Mouse (Mus musculus) gastrocnemius, adult 8-10 months (tissue): ENCODE results near the gene Scrn3. TPM values are rescaled to one million over a fixed set of nuclear protein-coding genes. Genes with fewer than 3 reads are reported as not detected.

Source experiments
- DNase-seq, 2 experiments: peaks; one replicate each; pipeline ENCODE4 v3.0.0; 2022; ENCODE audit warnings: low spot score in 2 of 2
- total RNA-seq, 4 experiments: library from RNA; stranded (reverse); gene quantifications; 2 replicates each; pipeline ENCODE4 v1.2.4; 2022

Gene Scrn3
- total RNA-seq, 4 experiments from 2014 or later, result 57.9 to 59.9 (median 58.6) TPM

DNA sequence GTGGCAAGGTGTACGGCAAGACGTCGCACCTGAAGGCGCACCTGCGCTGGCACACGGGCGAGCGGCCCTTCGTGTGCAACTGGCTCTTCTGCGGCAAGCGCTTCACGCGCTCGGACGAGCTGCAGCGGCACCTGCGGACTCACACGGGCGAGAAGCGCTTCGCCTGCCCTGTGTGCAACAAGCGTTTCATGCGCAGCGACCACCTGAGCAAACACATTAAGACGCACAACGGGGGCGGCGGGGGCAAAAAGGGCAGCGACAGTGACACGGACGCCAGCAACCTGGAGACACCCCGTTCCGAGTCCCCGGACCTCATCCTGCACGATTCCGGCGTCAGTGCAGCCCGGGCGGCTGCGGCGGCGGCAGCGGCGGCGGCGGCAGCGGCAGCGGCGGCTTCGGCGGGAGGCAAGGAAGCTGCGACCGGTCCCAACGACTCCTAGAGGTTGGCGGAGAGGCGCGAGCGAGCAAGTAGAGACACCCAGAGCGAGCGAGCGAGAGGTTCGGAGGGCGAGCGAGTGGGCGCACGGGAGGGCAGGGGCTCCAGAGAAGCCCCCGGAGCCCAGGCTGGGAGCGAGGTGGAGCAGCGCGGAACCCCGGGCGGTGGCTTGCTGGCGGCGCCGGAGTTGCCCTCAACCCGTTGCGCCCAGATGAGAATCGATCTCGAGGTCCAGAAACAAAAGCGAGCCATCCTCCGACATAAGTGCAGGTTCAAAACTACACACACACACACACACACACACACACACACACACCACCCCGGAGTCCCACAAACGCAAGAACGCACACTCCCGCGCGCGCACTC is 38.1 kb upstream of the Scrn3 start:
- no peak for DNase-seq

DNA sequence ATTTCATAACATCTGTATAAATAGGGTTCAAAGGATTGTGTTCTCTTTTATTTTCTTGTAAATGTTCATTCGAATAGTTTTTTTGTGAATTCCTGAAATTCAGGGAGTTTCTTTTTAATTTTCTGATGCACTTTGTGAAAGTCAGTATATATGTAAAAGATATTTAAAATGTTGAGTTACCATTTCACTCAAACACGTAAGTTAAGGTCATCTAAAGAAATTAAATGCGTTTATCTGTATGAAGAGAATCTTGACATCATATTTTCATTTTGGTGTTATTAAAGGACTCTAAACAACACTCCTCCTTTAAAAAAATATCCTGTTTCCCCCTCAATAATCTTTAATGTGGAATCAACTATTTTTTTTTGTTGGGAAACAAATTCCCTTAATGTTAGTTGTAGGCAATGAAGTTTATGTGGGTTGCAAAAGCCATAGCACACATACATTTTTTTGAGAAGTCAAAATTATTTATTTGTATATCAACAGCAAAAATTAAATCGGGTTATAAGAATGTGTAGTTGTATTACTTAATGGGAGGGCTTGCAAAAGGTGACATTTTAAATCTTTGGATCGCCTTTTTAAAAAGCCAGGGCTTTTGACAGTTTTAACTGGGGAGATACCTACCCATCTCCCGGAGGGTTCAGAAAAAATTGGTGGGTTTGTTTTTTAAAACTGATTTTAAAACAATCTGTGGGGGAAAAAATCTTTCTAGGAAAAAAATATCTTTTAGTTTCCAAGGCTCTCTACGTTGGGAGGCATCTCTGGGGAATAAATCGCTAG is 37.0 kb upstream of the Scrn3 start:
- no peak for DNase-seq

DNA sequence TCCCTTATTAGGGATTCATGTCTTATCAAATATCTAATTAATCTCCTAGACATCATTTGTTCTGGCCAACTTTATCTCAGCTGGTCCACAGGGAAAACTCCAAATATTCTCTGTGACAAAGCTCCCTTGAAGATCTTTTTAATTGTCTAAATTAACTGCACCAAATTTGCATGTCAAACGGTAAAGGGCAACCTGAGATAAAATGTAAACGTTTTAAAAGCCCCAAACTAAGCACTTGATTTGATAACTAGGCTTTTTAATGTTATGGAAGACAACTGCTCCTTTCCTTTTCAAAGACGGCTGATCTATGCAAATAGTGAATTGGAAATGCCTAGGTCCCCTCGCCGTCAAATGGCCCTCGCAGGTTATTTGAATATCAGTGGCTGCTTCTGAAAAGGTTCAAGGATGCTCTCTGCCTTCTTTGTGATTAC is 36.2 kb upstream of the Scrn3 start:
- DNase-seq, result no peak

DNA sequence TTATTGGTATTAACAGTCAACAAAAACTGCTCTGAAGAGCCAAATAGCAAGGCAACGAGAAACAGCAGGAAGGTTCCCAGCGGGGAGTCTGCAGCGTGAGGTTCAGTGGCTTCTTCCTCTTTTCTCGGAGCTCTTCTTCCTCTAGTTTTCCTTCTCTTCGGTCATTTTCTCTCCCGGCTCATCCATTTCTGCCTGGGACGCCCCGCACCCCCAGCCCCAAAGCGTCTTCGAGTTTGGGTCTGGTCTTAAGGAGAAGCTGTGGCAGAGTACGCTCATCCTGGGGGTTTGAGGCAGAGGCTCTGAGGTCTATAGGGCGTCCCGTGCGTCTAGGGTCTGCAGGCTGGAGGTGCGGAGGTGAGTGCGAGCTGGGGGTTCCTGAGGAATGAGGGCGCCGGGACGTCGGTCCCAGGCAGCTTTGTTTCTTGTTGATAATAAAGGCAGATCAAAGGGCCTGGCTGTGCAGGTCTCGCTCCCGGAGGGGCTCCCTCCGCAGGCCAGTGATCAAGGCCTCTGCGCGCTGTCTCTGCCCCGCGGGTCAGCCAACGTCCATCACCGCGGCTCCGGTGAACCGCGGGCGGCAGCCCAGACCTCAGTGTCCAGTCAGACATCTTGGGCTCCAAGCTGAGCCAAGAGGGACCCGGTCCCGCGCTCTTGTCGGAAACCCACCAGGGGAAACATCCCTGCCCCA is 35.2 kb upstream of the Scrn3 start:
- DNase-seq, result no peak

DNA sequence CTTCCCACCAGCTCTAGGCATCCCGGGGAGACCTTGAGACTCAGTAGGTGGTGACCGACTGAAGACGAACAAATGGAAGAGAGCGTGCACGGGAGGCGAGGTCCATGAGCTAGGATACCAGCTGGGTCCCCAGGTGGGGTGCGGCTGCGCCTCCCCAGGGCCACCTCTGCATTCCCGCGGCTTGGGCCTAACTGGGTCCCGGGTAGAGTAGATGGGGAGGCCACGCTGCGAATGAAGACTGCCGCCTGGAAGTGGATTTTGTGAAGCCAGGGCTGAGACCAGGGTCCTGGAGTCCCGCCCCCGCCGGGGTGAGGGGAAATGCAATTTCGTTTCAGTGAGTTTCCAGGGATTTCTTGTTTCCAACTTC is 34.7 kb upstream of the Scrn3 start:
- no peak for DNase-seq

DNA sequence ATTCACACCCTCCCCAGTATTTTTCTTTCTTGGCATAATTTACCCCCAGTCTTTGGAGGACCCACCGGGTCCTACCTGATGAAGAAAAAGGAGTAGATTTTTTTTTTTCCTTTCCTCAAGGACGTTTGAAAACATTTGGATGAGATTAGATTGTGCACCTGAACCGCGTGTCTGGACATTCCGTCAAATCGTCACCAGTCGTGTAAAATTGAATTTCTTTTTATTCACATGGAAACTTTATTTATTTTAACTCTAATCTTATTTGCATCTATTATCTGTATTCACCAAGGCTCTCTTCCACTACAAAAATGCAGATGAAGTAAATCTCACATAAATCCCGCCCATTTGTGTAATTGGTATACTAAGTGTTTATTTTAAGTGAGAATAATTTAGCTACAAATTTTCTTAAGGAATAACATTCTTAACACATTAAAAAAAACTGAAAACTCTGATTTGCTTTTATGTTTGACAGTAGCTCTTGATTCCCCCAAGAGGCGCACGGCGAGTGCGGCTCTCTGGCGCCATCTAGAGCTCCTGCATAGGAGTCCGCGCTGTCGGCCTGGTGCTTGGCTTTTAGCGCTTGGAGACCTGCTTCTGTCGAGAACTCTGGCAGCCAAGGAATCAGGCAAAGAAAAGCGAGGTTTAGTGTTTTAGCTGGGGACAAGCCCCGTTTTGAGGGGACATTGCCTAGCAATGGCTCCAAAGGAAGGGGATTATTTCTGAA is 34.1 kb upstream of the Scrn3 start:
- peak; percentile 69 to 71 for DNase-seq

DNA sequence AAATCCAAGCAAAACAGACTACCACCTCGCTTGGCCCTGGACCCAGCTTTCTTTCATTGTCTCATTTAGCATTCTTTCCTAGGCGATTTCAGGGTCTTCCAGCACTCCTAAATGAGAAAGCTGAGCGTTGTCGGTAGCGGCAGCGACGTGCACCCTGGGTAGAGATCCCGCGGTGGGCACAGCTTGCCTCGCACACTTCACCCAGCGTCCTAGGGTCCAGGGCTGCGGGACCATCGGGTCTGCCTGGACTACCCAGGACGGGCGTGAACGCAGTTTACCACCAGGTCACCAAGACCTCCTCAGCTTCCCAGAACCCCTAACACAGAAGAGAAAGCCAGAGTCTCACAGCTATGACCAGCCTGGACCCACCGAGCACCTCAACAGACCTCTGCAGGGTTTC is 33.5 kb upstream of the Scrn3 start:
- no peak for DNase-seq

DNA sequence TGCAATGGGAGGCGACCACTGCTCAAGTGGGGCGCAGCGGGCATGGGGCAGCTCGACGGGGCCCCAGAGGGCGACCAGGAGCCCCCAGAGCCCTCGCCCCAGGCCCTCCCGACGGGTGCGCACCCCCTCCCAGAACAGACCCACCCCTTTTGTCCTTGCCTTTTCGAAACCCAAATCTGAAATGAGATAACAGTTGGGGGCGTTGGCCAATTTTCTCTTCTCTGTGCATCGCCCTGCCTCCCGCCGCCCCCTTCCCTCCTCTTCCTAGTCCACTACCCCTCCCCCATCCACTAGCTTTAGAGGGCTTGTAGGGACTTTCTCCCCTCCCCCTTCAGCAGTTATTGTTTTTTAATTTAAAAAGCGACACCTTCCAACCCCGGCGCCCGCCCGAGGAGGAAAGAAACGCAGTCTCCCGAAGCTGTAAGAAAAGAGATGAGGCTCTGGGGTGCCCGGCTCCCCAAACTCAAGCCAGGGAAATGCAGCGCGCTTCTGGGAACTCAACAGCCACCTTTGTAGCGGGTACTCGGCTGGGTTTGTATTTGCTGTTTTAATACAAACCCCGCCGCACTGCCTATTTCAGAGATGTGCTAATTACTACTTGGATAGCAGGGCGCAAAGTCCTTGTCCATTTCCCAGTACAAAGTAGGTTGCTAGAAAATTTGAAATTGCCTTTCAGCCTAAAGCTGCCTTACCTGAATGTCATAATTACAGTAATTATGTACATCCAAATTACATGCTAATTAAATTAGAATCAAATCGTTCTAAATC is 32.9 kb upstream of the Scrn3 start:
- no peak for DNase-seq

DNA sequence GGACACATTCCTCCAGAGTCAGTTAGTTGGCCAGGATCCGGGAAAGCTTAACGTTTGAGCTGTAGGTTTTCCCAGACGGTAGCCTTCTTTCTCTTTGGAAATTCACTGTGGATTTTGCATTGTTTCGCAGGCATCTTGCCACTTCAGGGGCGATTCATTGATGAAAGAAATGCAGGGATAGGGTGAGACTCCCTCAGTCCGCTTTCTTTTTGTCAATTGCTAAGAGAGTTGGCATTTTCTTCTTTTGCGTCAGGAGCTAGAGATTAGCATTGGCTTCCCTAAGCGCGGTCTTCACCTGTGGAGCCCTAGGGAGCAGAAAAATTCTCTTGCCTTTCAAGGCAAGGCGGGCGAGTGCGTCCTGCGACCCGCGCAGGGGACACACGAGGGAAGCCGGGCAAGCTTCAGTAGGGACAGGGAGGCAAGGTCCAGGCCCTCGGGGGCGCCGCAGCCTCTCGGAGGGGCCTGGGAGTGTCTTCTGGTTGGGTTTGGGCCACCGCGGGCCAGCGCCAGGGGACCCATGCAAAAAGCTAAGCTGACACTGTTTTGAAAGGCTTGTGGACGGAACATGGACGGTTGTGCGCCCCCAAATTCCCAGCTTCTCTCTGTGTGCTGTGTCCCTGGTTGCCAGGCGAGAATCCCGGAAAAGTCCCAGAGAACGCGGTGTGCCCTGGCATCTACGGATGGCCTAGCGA is 31.9 kb upstream of the Scrn3 start:
- DNase-seq, result no peak

DNA sequence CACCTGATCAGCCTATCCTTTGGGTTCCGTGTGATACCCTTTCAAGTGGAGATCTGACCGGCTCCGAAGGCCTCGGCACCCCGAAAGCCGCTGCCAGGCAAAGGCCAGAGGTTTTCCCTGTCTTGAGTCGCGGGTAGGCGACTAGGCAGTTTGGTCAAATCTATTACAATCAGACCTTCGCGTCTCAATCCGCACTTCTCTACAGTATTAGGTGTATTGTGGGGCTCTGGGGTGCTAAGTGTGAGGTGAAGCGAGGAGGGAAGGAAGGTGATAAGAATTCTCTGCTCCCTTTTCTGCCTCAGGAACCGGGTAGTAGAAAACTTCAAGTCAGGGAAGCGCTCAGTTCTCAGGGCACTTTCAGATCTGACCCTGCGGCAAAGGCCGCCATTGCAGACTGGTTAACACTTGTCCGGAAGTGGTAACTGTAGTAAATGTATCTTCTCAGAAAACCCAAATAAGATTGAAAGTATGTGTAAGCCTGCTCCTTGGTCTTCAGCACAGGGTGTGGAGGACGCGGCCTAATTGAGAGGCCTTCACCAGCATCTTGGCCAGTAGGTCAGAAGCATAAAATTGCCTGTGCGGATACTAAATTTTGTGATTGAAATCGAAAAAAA is 31.2 kb upstream of the Scrn3 start:
- DNase-seq, result no peak

DNA sequence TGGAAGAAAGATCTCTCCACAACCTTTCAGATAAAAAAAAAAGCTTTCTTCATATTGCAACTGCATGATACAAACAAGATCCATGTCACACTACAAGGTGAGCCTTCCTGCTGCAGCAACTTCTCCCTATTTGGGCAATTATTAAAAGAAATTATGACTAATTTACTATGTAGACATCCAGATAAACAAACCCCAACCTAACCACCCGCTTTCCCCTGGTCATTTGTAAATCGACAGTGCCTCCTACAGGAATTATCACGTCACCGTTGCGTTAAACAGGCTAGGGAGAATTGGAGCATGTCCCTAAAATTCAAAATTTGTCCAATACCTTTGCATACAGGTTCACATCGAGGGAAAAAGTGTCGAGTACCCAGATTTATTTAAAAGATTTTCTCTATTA is 30.7 kb upstream of the Scrn3 start:
- no peak for DNase-seq

DNA sequence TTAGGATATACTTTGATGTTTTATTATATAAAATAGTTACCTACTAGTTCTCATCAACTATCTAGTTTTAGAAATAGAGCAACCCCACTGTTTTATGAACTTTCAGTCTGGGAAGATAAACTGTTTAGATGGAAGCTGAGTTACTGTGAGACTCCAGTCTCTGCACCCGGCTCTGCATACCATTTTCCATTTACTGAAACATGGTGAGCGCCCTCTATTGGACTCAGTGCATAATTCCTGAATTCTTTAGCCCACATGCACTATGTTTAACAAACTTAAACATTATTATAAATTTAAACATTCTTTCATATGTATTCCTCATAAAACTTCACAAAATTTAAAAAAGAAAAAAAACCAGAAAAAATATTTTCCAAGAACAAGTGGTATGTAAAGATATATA is 26.8 kb upstream of the Scrn3 start:
- no peak for DNase-seq

DNA sequence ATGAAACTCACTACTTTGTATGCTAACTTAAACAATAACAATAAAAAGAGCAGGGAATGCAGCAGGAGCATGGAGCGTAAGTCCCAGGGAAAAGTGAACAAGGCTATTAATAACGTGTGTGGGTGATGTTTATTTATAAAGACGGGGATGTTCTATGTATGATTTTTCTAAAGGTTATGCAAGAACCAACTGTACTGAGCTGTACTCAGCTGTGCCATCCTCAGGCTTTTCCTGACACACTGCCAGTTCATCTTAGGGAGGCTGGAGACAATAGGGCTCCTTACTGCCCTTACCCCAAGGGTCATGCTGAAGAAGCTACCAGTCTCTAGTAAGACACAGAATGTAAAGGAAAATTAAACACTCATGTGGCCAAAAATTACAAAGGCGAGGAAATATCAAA is 21.3 kb upstream of the Scrn3 start:
- DNase-seq, result no peak

DNA sequence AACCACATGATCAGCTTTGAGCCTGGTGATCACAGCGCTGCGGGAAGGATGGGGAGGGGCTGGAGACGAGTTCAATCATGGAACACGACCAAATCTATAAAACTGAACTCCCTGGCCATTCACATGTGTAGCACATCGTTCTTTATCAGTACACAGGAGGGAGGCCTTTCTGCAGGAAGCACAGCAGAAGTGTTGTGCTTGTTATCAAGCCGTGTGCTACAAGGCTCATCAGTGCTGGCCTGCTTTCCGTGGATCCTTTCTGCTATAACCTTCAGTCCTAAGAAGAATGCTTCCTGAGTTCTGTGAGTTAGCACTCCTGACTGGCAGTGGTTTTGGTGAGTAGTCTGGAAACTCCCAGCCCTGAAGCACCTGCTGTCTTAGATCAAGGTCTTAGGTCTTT is 17.4 kb upstream of the Scrn3 start:
- DNase-seq, result no peak

DNA sequence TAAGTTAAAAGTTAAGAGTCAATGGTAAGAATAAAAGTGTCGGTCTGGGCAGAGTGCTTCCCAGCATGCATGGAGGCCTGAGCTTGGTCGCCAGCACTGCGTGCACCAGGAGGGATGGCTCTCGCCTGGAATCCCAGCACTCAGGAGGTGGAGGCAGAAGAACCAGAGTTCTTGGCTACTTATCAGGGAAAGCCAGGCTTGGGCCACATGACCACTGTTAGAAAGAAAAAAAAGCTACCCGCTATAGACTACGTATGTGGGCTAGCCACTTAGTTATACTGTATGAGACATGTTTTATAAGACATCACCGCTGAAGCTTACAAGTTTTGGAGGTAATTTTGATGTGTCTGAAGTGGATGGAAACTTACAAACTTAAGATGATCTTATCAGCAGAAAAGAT is 14.2 kb upstream of the Scrn3 start:
- no peak for DNase-seq

DNA sequence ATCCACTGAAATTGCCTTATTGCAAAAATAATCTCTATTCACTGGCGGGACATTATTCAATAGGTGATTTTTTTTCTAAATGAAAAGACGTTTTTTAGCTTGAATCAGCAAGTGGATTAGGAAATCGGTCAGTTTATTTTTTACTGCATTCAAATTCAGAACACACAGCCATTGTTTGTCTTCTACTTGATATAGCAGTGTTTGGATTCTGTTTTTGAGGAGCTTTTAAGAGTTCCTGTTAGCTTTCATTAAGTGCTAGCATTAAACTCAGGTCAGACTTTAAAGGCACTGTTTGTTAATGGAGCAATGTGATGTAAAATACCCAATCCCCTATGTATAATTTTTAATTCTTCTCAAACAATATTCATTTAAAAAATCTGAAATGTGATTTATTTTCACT is 13.6 kb upstream of the Scrn3 start:
- DNase-seq, result no peak

DNA sequence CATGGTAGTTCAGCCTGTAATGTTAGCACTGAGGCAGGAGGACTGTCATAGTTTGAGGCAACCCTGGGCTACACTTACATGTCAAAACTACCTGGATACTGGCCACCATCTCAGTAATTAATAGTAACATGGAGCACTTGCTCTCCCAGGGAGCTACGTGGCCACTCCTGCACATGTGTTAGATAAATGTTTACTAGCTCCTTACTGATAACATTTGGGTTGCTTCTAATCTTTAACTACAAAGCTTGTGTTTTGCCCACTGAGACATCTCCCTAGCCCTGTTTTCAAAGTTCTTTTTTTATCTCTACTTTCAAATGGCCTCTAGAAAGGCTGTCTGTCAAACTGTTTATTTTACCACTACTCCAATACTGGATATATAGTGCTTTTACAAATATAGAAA is 10.4 kb upstream of the Scrn3 start:
- DNase-seq, result no peak

DNA sequence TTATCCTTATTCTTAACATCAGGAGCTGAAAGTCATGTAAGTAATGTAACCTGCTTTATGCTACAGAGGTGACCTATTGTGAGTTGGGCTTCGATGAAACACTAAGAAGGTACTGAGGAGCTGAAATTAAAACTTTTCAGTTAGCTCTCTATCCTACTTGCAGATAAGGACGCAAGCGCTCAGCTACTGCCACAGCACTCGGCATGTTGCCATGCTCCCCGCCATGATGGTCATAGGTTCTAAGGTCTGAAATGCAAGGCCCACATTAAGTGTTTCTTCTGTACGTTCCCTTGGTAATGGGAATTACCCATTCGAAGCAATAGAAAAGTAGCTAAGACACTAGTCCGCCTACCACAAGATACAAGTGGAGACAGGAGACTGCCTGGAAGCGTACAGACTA is 9.7 kb upstream of the Scrn3 start:
- DNase-seq, result no peak

DNA sequence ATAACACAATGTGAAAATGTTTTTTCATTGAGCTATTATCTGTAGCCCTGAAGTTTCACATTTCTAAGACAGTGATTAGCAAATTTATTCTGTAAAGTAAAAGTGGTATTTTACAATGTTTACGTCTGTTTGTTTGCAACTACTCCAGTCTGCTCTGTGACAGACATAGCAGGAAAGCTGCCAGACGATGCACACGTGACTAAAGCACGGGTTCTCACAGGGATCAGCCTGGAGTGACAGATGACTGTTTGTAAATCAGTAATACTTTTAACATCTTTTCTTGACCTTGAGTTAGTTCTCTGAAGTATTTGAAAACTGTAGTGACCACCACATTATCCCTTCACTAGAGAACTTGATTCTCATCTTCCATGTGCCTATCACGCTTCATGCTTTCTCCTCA is 7.9 kb upstream of the Scrn3 start:
- no peak for DNase-seq

DNA sequence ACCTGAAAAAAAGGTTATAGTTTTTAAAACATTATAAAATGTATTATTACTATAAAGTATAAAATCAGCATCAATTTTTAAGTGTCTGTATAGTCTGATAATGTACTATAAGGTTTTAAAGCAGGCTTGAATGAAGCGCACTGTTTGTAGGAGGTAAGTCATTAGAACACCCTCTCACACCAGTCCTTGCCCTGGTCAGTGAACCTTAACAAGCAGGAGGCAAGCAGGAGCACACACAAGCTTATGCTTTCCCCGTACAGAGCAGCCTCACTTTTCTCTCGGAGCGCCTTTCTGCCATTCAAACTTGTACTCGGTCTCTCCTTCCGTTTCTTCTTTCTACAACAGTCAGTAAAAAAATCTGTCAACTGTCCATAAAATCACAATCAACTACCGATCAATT is 6.4 kb upstream of the Scrn3 start:
- no peak for DNase-seq
